Mouse (Mus musculus): ENCODE measurements around the gene Sp2. TPM values are rescaled to one million over a fixed set of nuclear protein-coding genes. Genes with fewer than 3 reads are reported as not detected.

Gene Sp2
- polyA plus RNA-seq, 1 experiment, result 10.3 TPM

DNA sequence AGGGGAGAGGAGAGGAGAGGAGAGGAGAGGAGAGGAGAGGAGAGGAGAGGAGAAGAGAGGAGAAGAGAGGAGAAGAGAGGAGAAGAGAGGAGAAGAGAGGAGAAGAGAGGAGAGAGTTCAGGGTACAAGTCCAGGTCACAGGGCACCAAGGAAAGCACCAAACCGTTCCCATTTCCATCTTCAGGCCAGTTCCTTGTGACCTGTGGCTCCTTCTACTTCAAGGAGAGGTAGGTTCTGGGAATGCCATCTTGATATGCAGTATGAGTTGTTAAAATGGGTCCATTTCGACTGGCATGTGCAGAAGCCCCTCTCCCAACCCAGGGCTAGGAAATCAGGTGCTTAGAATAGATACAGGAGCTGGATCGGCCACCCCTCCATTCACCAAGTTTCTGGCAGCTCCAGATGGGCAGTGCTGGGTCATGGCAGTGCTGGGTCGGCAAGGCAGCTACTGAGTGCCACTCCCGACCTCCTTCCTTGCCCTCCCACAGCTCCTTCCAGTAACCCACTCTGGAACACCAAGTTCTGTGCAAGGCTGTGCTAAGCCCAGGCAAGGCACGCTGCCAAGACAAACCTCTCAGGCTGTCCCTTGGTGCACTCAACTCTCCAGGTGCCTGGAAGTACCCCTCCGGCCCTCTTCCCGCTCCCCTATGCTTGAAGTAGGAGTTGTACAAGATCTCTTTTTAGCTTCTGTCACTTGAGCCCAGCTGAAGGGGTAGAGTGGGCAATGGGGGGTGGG, 51.3 kb downstream of the Sp2 start:
- Histone ChIP-seq H3K4me3 (ENCODE audit: insufficient read depth, low read length) (no peak overlapping the region), H3K4me1 (ENCODE audit: control insufficient read depth, insufficient read depth, low read length) (no peaks in the 10 kb centered on the region), H3K27ac (ENCODE audit: insufficient read depth, low read length) (no peak overlapping the region)
- TF ChIP-seq POLR2A (IDR thresholded peaks at IDR 0.05; ENCODE audit: extremely low read depth, insufficient read depth, low read length) (no peak), CTCF (IDR thresholded peaks at IDR 0.05; ENCODE audit: extremely low read depth, insufficient read depth, low read length) (no peak)

DNA sequence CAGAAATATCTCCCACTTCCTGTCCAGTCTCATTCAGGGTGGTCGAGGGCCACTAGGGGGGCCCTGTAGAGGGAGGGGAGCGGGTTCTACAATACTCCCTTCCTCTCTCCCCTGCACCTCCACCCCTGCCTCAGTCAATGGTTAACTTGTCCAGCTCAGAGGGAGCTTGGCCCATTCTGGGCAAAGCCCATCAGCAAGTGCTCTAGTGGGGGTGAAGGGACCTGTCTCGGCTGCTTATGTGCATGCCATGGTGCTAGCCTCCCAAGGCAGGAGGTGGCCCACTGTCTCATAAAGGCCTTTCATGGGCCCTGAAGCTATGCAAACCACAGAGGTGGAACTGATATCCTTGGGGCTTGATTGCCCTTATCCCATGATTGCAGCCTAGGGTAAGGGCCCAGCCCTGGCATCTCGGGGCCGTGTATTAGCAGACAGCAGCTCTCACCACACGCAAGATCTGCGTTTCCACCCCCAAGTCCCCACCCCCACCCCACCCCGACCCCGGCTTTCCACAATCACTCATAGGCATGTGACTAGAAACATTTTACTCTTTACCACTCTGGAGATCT, 52.9 kb downstream of the Sp2 start:
- Histone ChIP-seq H3K4me3 (ENCODE audit: insufficient read depth, low read length) (no peak overlapping the region), H3K4me1 (ENCODE audit: control insufficient read depth, insufficient read depth, low read length) (no peaks in the 10 kb centered on the region), H3K27ac (ENCODE audit: insufficient read depth, low read length) (no peak overlapping the region)
- TF ChIP-seq POLR2A (IDR thresholded peaks at IDR 0.05; ENCODE audit: extremely low read depth, insufficient read depth, low read length) (no peak), CTCF (IDR thresholded peaks at IDR 0.05; ENCODE audit: extremely low read depth, insufficient read depth, low read length) (no peak)

GRCm38 (mm10) chr11:96929096-96929765, 53.5 kb downstream of the Sp2 start:
- Histone ChIP-seq H3K4me1 (ENCODE audit: control insufficient read depth, insufficient read depth, low read length) (no peaks in the 10 kb centered on the region), H3K27ac (ENCODE audit: insufficient read depth, low read length) (no peak overlapping the region), H3K4me3 (ENCODE audit: insufficient read depth, low read length) (no peak overlapping the region)
- TF ChIP-seq POLR2A (IDR thresholded peaks at IDR 0.05; ENCODE audit: extremely low read depth, insufficient read depth, low read length) (no peak), CTCF (IDR thresholded peaks at IDR 0.05; ENCODE audit: extremely low read depth, insufficient read depth, low read length) (no peak)

DNA sequence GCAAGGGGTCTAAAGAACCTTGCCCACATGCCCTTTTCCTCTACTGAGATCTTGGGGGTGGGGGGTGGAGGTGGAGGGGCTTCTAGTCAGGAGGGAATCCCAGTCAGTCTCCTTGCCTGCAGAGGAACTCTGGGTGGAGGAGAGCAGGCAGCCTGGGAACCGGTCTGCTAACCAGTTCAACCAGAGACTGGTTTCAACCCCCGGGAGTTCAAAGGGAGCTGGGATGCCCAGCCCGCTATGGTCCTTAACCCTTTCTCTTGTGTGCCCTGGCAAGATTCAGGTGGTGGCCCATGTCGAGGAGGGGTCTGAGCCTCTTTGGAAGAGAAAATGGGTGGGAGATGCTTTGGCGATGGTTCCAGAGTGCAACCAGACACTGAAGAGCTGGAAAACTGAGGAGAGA, 54.1 kb downstream of the Sp2 start:
- no peak for TF ChIP-seq POLR2A (IDR thresholded peaks at IDR 0.05; ENCODE audit: extremely low read depth, insufficient read depth, low read length)
- TF ChIP-seq CTCF (IDR thresholded peaks at IDR 0.05; ENCODE audit: extremely low read depth, insufficient read depth, low read length), result no peak
- Histone ChIP-seq H3K27ac (ENCODE audit: insufficient read depth, low read length) (no peak overlapping the region), H3K4me3 (ENCODE audit: insufficient read depth, low read length) (no peak overlapping the region), H3K4me1 (ENCODE audit: control insufficient read depth, insufficient read depth, low read length) (no peaks in the 10 kb centered on the region)

DNA sequence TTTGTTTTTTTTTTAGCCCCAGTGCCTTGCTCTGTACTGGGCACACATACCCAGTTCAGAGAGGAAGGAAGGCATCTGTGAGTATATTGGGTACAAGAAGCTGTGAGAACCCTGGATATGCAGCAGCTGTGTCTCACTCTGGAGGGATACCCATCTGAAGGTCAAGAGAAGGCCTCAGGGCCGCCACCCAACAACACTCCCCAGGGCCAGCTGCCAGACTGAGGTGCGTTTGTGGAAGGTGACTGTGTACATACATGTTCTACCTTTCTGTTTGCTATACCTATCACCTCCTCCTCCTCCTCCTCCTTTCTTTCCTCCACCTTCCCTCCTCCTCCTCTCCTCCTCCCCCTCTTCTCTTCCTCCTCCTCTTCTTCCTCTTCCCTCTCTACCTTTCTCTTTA, 54.7 kb downstream of the Sp2 start, which contains the start of gene Prr15l:
Gene Prr15l, plus strand, starts transcription at position 17 of the 400 bp plus-strand sequence.
- H3K4me3 ChIP-seq (ENCODE audit: insufficient read depth, low read length), result no peak within 1 kb of the TSS
- TF ChIP-seq POLR2A (IDR thresholded peaks at IDR 0.05; ENCODE audit: extremely low read depth, insufficient read depth, low read length) (no peak), CTCF (IDR thresholded peaks at IDR 0.05; ENCODE audit: extremely low read depth, insufficient read depth, low read length) (no peak)
- no peak within 1 kb of the TSS for H3K27ac ChIP-seq (ENCODE audit: insufficient read depth, low read length)
- H3K4me1 ChIP-seq (ENCODE audit: control insufficient read depth, insufficient read depth, low read length), result no peaks in the 10 kb centered on the region

DNA sequence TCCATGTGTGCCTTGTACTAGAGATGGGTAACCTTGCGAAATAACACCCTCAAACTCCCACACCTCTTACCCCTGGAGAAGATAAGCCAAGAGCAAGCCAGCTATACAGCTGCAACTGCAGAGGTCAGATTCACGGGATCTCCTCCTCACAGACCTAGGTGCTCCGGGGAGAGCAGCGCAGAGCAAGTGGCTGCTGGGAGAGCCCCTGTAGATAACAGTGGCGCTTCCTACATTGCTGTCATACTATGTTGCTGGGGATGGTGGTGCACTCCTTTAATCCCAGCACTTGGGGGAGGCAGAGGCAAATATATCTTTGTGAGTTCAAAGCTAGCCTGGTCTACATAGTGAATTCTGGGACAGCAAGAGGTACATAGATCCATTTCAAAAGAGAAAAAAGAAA, 56.2 kb downstream of the Sp2 start:
- TF ChIP-seq POLR2A (IDR thresholded peaks at IDR 0.05; ENCODE audit: extremely low read depth, insufficient read depth, low read length) (no peak), CTCF (IDR thresholded peaks at IDR 0.05; ENCODE audit: extremely low read depth, insufficient read depth, low read length) (no peak)
- no peak overlapping the region for H3K4me3 ChIP-seq (ENCODE audit: insufficient read depth, low read length)
- H3K4me1 ChIP-seq (ENCODE audit: control insufficient read depth, insufficient read depth, low read length), result no peaks in the 10 kb centered on the region
- H3K27ac ChIP-seq (ENCODE audit: insufficient read depth, low read length), result no peak overlapping the region

- TF ChIP-seq CTCF (IDR thresholded peaks at IDR 0.05; ENCODE audit: extremely low read depth, insufficient read depth, low read length), result no peak
- no peak for TF ChIP-seq POLR2A (IDR thresholded peaks at IDR 0.05; ENCODE audit: extremely low read depth, insufficient read depth, low read length)
- H3K27ac ChIP-seq (ENCODE audit: insufficient read depth, low read length), result no peak overlapping the region
- no peak overlapping the region for H3K4me3 ChIP-seq (ENCODE audit: insufficient read depth, low read length)
- H3K4me1 ChIP-seq (ENCODE audit: control insufficient read depth, insufficient read depth, low read length), result no peaks in the 10 kb centered on the region
Measured at GRCm38 (mm10) chr11:96925469-96926148, 57.1 kb downstream of the Sp2 start.

- Histone ChIP-seq H3K4me3 (ENCODE audit: insufficient read depth, low read length) (no peak overlapping the region), H3K4me1 (ENCODE audit: control insufficient read depth, insufficient read depth, low read length) (no peaks in the 10 kb centered on the region), H3K27ac (ENCODE audit: insufficient read depth, low read length) (no peak overlapping the region)
- no peak for TF ChIP-seq POLR2A (IDR thresholded peaks at IDR 0.05; ENCODE audit: extremely low read depth, insufficient read depth, low read length)
- TF ChIP-seq CTCF (IDR thresholded peaks at IDR 0.05; ENCODE audit: extremely low read depth, insufficient read depth, low read length), result no peak
Measured at GRCm38 (mm10) chr11:96924861-96925260, 57.9 kb downstream of the Sp2 start.

DNA sequence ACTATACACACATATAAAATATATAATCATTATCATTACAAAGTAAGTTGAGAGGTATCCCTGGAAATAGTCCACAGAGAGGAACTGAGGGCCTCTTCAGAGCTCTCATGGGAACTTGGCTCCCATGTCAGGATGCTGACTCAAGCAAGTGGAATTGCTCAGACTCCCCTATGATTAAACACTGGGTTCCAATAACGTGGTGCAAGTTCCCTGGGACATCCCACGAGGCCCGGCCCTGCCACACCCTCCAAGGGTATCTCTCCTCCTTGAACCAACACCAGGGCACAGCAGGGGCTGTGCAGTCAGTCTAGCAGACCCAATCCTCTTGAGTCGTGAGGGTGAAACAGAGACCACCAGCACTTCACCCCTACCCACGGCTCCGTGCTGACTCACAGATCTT, 63.8 kb downstream of the Sp2 start:
- Histone ChIP-seq H3K4me1 (ENCODE audit: control insufficient read depth, insufficient read depth, low read length) (no peaks in the 10 kb centered on the region), H3K27ac (ENCODE audit: insufficient read depth, low read length) (no peak overlapping the region)
- TF ChIP-seq POLR2A (IDR thresholded peaks at IDR 0.05; ENCODE audit: extremely low read depth, insufficient read depth, low read length) (no peak), CTCF (IDR thresholded peaks at IDR 0.05; ENCODE audit: extremely low read depth, insufficient read depth, low read length) (no peak)

More for the DNA sequence above, 63.8 kb downstream of the Sp2 start:
- H3K4me3 ChIP-seq (ENCODE audit: insufficient read depth, low read length), result no peak overlapping the region

Measured in cortical plate, adult 2 months (tissue).